Mouse (Mus musculus) lung, postnatal 0 days (tissue): Measurements from ENCODE around the gene F5.

Experiments
- CTCF ChIP-seq: IDR thresholded peaks from 2 replicates; pipeline ENCODE4 v1.5.1; 2016; ENCODE audit warnings: antibody characterized with exemption, mild to moderate bottlenecking
- EP300 ChIP-seq: IDR thresholded peaks from 2 replicates; pipeline ENCODE4 v1.6.1; 2016; ENCODE audit warnings: antibody characterized with exemption, mild to moderate bottlenecking, control low read depth

- TF ChIP-seq EP300 (no peak), CTCF (no peak)
Observed at GRCm38 (mm10) chr1:164132609-164133008, 19.0 kb upstream of the F5 start.
